Mouse (Mus musculus) megakaryocyte, embryonic 14.5 days (primary cell): Measurements from ENCODE around the gene Rtn4r. TPM values are rescaled to one million over a fixed set of nuclear protein-coding genes. Genes with fewer than 3 reads are reported as not detected.
A peak's percentile ranks its signal among the peaks of the same experiment; 100 is the strongest.

Source experiments
- H3K27me3 ChIP-seq: replicated peaks from 2 replicates; pipeline ENCODE3; 2012; ENCODE audit warnings: inconsistent platforms
- H3K36me3 ChIP-seq: replicated peaks from 2 replicates; pipeline ENCODE3; 2012; ENCODE audit warnings: low read length, inconsistent platforms, mixed read lengths
- H3K4me1 ChIP-seq: 2 replicates; pipeline ENCODE4 v1.6.1; 2012; ENCODE audit warnings: inconsistent platforms
- H3K4me3 ChIP-seq: replicated peaks from 2 replicates; pipeline ENCODE3; 2012; ENCODE audit warnings: moderate library complexity, mild to moderate bottlenecking, inconsistent platforms
- H3K9me3 ChIP-seq: 2 replicates; pipeline ENCODE4 v1.6.1; 2012; ENCODE audit warnings: inconsistent platforms
- FLI1 ChIP-seq: IDR thresholded peaks from 2 replicates; pipeline ENCODE4 v1.6.1; 2012; ENCODE audit warnings: low read length, inconsistent platforms, mixed read lengths
- GATA1 ChIP-seq: IDR thresholded peaks from 3 replicates; pipeline ENCODE4 v1.6.1; 2012; ENCODE audit warnings: mixed read lengths, low read length, inconsistent platforms, borderline replicate concordance
- polyA plus RNA-seq: library from polyadenylated mRNA; stranded (reverse); fragments of >175 nt; gene quantifications from 2 replicates; pipeline ENCODE4 v1.2.3, GENCODE M21; 2012; ENCODE audit warnings: low replicate concordance; ENCODE audit not compliant: insufficient read depth

Gene Rtn4r
- polyA plus RNA-seq, 1 experiment: 56.5 TPM

DNA sequence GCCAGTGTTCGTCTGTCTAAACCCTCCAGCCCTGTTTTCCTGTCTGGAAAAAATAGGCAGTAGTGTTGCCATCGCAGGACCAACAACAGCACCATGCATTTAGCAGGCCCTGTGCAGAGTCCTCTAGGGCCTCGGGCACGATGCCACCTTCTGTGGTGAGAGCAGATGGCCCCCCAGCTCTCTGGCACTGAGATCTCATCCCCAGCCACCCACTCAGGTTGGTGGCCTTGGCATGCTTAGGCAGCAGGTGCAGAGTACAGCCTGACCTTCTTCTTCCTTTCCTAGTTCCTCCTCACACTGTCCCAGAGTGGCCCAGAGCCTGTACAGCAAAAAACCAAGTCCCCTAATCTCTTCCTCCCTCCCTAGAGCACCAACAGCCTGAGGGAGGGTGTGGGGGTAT lies 3.4 kb upstream of the Rtn4r start:
- Histone ChIP-seq H3K4me1 (peaks cover 68% of the 10 kb centered on the region), H3K27me3 (peaks cover 32% of the 10 kb centered on the region), H3K9me3 (no peaks in the 10 kb centered on the region), H3K4me3 (no peak overlapping the region), H3K36me3 (peaks cover 5% of the 10 kb centered on the region)
- TF ChIP-seq GATA1: no peak
- no peak for TF ChIP-seq FLI1

GRCm38 (mm10) chr16:18124626-18125025 lies 2.8 kb upstream of the Rtn4r start:
- Histone ChIP-seq H3K4me3 (no peak overlapping the region), H3K9me3 (no peaks in the 10 kb centered on the region), H3K36me3 (peaks cover 9% of the 10 kb centered on the region), H3K27me3 (peaks cover 32% of the 10 kb centered on the region), H3K4me1 (peaks cover 69% of the 10 kb centered on the region)
- TF ChIP-seq FLI1: no peak
- TF ChIP-seq GATA1: no peak

DNA sequence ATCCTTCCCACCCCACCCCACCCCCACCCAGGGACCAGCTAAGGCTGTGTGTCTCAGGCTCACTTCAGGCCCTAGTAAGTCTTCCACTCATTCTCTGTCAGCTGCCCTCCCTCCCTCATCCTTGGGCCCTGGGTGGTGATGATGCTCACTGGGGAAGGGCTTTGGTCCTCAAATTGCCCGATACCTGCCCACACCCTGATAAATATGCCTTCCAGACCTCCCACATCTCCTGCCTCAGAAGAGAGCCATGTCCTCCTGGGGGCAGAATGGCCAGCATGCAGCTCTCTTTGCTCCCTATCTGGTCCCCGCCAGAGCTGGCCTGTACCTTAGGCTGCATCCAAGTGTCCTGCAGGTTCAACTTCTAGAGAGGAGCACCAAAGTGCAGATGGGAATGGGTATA lies 2.3 kb upstream of the Rtn4r start:
- no peak for TF ChIP-seq FLI1
- TF ChIP-seq GATA1: no peak
- Histone ChIP-seq H3K27me3 (peaks cover 32% of the 10 kb centered on the region), H3K4me3 (peak overlapping the region; percentile 3), H3K9me3 (no peaks in the 10 kb centered on the region), H3K36me3 (peaks cover 12% of the 10 kb centered on the region), H3K4me1 (peaks cover 74% of the 10 kb centered on the region)

DNA sequence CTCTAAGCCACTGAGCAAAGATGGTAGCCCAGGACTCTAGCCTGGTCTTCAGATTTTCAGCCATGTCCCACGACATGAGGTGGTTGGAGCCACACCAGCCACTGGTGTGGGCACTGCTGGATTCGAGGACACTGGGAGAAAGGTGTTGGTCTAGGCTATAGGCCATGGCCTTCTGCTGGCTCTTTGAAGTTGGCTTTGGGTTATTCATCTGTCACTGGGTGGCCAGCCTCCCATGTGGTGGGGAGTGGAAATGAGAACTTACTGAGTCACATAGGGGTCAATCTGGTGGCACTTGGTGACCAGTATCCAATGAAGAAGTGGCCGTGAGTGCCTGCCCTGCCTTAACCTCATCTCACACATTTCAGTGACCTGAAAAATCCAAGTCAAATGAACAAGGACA lies 1.2 kb upstream of the Rtn4r start:
- H3K9me3 ChIP-seq: no peaks in the 10 kb centered on the region
- no peak overlapping the region for H3K4me3 ChIP-seq
- peaks cover 23% of the 10 kb centered on the region for H3K36me3 ChIP-seq
- peaks cover 85% of the 10 kb centered on the region for H3K4me1 ChIP-seq
- no peak for TF ChIP-seq GATA1
- no peak for TF ChIP-seq FLI1
- peaks cover 32% of the 10 kb centered on the region for H3K27me3 ChIP-seq

GRCm38 (mm10) chr16:18127871-18128563 lies 575 bp downstream of the Rtn4r start:
- Histone ChIP-seq H3K9me3 (no peaks in the 10 kb centered on the region), H3K27me3 (peaks cover 27% of the 10 kb centered on the region), H3K4me1 (peaks cover 94% of the 10 kb centered on the region), H3K4me3 (peak overlapping the region; percentile 95), H3K36me3 (peaks cover 41% of the 10 kb centered on the region)
- no peak for TF ChIP-seq FLI1
- TF ChIP-seq GATA1: no peak

DNA sequence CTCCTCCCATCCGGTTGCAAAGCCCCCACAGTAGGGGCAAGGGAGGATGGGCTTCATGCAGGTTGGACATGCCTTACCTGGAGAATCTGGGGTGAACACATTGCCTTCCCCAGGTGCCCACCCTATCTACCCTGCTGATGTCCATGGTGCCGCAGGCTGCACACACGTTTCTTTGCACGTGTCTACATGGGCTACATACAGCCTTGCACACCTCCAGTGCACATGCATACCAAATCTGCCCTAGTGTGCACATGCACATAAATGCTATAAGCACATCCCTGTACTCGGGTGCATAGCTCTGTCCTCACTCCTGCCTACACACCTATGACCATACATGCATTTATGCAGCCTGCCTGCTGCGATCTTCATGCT lies 1.1 kb downstream of the Rtn4r start:
- Histone ChIP-seq H3K27me3 (peaks cover 26% of the 10 kb centered on the region), H3K4me1 (peaks cover 94% of the 10 kb centered on the region), H3K4me3 (peak overlapping the region; percentile 95), H3K9me3 (no peaks in the 10 kb centered on the region), H3K36me3 (peaks cover 46% of the 10 kb centered on the region)
- TF ChIP-seq GATA1: no peak

GRCm38 (mm10) chr16:18129413-18129812 lies 2.0 kb downstream of the Rtn4r start:
- Histone ChIP-seq H3K9me3 (no peaks in the 10 kb centered on the region), H3K4me3 (peak overlapping the region; percentile 95), H3K4me1 (peaks cover 94% of the 10 kb centered on the region), H3K27me3 (peaks cover 29% of the 10 kb centered on the region), H3K36me3 (peaks cover 55% of the 10 kb centered on the region)
- no peak for TF ChIP-seq GATA1
- no peak for TF ChIP-seq FLI1

GRCm38 (mm10) chr16:18130288-18130687 lies 2.8 kb downstream of the Rtn4r start:
- peaks cover 34% of the 10 kb centered on the region for H3K27me3 ChIP-seq
- peaks cover 63% of the 10 kb centered on the region for H3K36me3 ChIP-seq
- peaks cover 94% of the 10 kb centered on the region for H3K4me1 ChIP-seq
- peak overlapping the region; percentile 17 for H3K4me3 ChIP-seq
- no peaks in the 10 kb centered on the region for H3K9me3 ChIP-seq
- TF ChIP-seq FLI1: no peak
- no peak for TF ChIP-seq GATA1

DNA sequence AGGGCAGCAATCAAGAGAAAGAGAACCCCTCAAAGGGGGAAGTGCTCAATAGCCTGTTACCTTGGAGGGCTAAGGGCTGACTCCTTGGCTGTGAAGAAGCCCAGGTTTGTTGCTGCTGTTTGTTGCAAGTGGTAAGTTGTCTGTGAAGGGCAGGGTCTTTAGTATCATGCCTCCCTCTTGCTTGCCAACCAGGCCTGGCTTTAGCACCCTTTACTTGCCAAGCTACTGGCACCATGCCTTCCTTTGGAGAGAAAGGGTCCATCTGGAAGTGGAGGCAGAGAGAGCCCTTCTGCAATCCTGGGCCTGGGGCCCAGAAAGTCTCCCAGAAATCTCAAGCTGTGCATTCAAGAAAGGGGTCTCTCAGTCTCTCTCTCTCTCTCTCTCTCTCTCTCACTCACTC lies 3.3 kb downstream of the Rtn4r start:
- Histone ChIP-seq H3K9me3 (no peaks in the 10 kb centered on the region), H3K4me3 (no peak overlapping the region), H3K4me1 (peaks cover 94% of the 10 kb centered on the region), H3K36me3 (peaks cover 68% of the 10 kb centered on the region), H3K27me3 (peaks cover 38% of the 10 kb centered on the region)
- no peak for TF ChIP-seq GATA1
- TF ChIP-seq FLI1: no peak

DNA sequence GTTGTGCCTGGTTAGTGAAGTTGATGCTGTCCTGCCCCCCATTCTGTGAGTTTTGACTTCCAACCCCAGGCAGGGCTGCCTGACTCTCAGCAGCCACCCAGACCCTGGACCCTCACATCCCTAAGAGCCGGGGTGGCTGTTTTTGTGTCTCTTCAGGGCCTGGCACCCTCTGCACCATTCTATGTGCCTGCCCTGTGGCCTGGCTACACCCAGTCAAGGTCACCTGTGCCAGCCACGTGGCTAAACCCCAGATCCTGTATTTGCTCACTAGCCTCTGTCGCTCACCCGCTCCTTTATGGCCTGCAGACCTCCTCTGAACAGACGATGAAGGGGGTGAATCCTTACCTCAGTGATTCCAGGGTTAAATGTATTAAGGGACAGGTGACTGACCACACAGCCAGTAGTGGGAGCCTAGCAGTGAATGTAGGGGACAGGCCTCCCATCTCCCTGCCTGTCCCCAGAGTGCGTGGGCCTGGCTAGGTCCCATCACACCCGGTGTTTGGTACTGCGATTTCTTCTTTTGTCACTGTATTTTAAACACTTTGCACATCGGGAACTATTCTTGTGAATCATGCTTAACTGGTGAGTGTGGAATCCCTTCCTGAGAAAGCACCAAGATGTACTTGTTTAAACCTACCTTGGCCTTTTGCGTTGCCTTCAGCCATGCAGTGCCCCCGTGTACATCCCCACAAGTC lies 4.0 kb downstream of the Rtn4r start:
- H3K4me3 ChIP-seq: no peak overlapping the region
- peaks cover 94% of the 10 kb centered on the region for H3K4me1 ChIP-seq
- TF ChIP-seq FLI1: no peak
- TF ChIP-seq GATA1: no peak
- H3K9me3 ChIP-seq: no peaks in the 10 kb centered on the region
- H3K36me3 ChIP-seq: peaks cover 75% of the 10 kb centered on the region
- peaks cover 32% of the 10 kb centered on the region for H3K27me3 ChIP-seq
